Mouse (Mus musculus): ENCODE results near the gene Gm9999. TPM values are rescaled to one million over a fixed set of nuclear protein-coding genes. Genes with fewer than 3 reads are reported as not detected.

The Gm9999 gene
- total and polyA plus RNA-seq, 2 experiments from 2014 or later, result not detected

GRCm38 (mm10) chr7:47017146-47017545, 33.8 kb downstream of the Gm9999 start:
- 87% methylated on average over 7 of the region's 7 CpGs for WGBS
- H3K4me2 ChIP-seq (ENCODE audit: low read depth, low read length, poor library complexity, severe bottlenecking), result no peak overlapping the region
- DNase-seq (ENCODE audit: low spot score) (no peak), ATAC-seq (ENCODE audit: low FRiP score) (no peak)
- no peak for TF ChIP-seq CTCF (IDR thresholded peaks at IDR 0.05)
- H3K4me3 ChIP-seq (ENCODE audit: low read depth, low read length), result no peak overlapping the region
- H3K36me3 ChIP-seq (ENCODE audit: insufficient read depth, low read length), result no peaks in the 10 kb centered on the region
- H3K9ac ChIP-seq (replicated peaks; ENCODE audit: low read length, poor library complexity, severe bottlenecking), result no peak overlapping the region
- no peaks in the 10 kb centered on the region for H3K4me1 ChIP-seq (ENCODE audit: insufficient read depth, low read length)
- H3K9me3 ChIP-seq (ENCODE audit: low read length), result no peaks in the 10 kb centered on the region
- no peak overlapping the region for H3K27ac ChIP-seq (ENCODE audit: low read depth, low read length)
- H3K27me3 ChIP-seq (ENCODE audit: insufficient read depth, low read length), result 0 out of 2 replicates have a peak, but pooled peaks cover 3% of the 10 kb centered on the region

GRCm38 (mm10) chr7:47019641-47020040, 36.3 kb downstream of the Gm9999 start:
- no peaks in the 10 kb centered on the region for H3K9me3 ChIP-seq (ENCODE audit: low read length)
- H3K27ac ChIP-seq (ENCODE audit: low read depth, low read length), result no peak overlapping the region
- no peak for TF ChIP-seq CTCF (IDR thresholded peaks at IDR 0.05)
- WGBS, result 55% methylated on average over 5 of the region's 5 CpGs
- no peaks in the 10 kb centered on the region for H3K36me3 ChIP-seq (ENCODE audit: insufficient read depth, low read length)
- H3K9ac ChIP-seq (replicated peaks; ENCODE audit: low read length, poor library complexity, severe bottlenecking), result no peak overlapping the region
- ATAC-seq (ENCODE audit: low FRiP score) (no peak), DNase-seq (ENCODE audit: low spot score) (no peak)
- 0 out of 2 replicates have a peak, but pooled peaks cover 3% of the 10 kb centered on the region for H3K27me3 ChIP-seq (ENCODE audit: insufficient read depth, low read length)
- H3K4me3 ChIP-seq (ENCODE audit: low read depth, low read length), result no peak overlapping the region
- no peaks in the 10 kb centered on the region for H3K4me1 ChIP-seq (ENCODE audit: insufficient read depth, low read length)
- H3K4me2 ChIP-seq (ENCODE audit: low read depth, low read length, poor library complexity, severe bottlenecking), result no peak overlapping the region

GRCm38 (mm10) chr7:47020956-47021355, 37.6 kb downstream of the Gm9999 start:
- Histone ChIP-seq H3K4me3 (ENCODE audit: low read depth, low read length) (no peak overlapping the region), H3K4me2 (ENCODE audit: low read depth, low read length, poor library complexity, severe bottlenecking) (no peak overlapping the region), H3K27ac (ENCODE audit: low read depth, low read length) (no peak overlapping the region), H3K4me1 (ENCODE audit: insufficient read depth, low read length) (no peaks in the 10 kb centered on the region), H3K9me3 (ENCODE audit: low read length) (no peaks in the 10 kb centered on the region), H3K9ac (replicated peaks; ENCODE audit: low read length, poor library complexity, severe bottlenecking) (no peak overlapping the region), H3K36me3 (ENCODE audit: insufficient read depth, low read length) (no peaks in the 10 kb centered on the region), H3K27me3 (ENCODE audit: insufficient read depth, low read length) (0 out of 2 replicates have a peak, but pooled peaks cover 3% of the 10 kb centered on the region)
- WGBS, result 19% methylated on average over 8 of the region's 8 CpGs
- no peak for ATAC-seq (ENCODE audit: low FRiP score)
- TF ChIP-seq CTCF (IDR thresholded peaks at IDR 0.05), result no peak
- no peak for DNase-seq (ENCODE audit: low spot score)

GRCm38 (mm10) chr7:47022482-47022881, 39.1 kb downstream of the Gm9999 start:
- Histone ChIP-seq H3K9ac (replicated peaks; ENCODE audit: low read length, poor library complexity, severe bottlenecking) (no peak overlapping the region), H3K9me3 (ENCODE audit: low read length) (no peaks in the 10 kb centered on the region), H3K36me3 (ENCODE audit: insufficient read depth, low read length) (no peaks in the 10 kb centered on the region), H3K4me3 (ENCODE audit: low read depth, low read length) (no peak overlapping the region), H3K27ac (ENCODE audit: low read depth, low read length) (no peak overlapping the region), H3K27me3 (ENCODE audit: insufficient read depth, low read length) (0 out of 2 replicates have a peak, but pooled peaks cover 3% of the 10 kb centered on the region), H3K4me2 (ENCODE audit: low read depth, low read length, poor library complexity, severe bottlenecking) (no peak overlapping the region), H3K4me1 (ENCODE audit: insufficient read depth, low read length) (no peaks in the 10 kb centered on the region)
- no peak for TF ChIP-seq CTCF (IDR thresholded peaks at IDR 0.05)
- ATAC-seq (ENCODE audit: low FRiP score), result no peak
- 80% methylated on average over 8 of the region's 8 CpGs for WGBS
- DNase-seq (ENCODE audit: low spot score), result no peak

- TF ChIP-seq CTCF (IDR thresholded peaks at IDR 0.05), result peak; percentile 89
- Histone ChIP-seq H3K4me2 (ENCODE audit: low read depth, low read length, poor library complexity, severe bottlenecking) (no peak overlapping the region), H3K9ac (replicated peaks; ENCODE audit: low read length, poor library complexity, severe bottlenecking) (no peak overlapping the region), H3K27ac (ENCODE audit: low read depth, low read length) (no peak overlapping the region), H3K4me3 (ENCODE audit: low read depth, low read length) (no peak overlapping the region), H3K27me3 (ENCODE audit: insufficient read depth, low read length) (0 out of 2 replicates have a peak, but pooled peaks cover 3% of the 10 kb centered on the region), H3K4me1 (ENCODE audit: insufficient read depth, low read length) (no peaks in the 10 kb centered on the region), H3K9me3 (ENCODE audit: low read length) (no peaks in the 10 kb centered on the region), H3K36me3 (ENCODE audit: insufficient read depth, low read length) (no peaks in the 10 kb centered on the region)
- DNase-seq (ENCODE audit: low spot score) (peak; percentile 76), ATAC-seq (ENCODE audit: low FRiP score) (0 out of 2 replicates have a peak, but pooled peaks have one; percentile 70)
- 12% methylated on average over 6 of the region's 6 CpGs for WGBS
Observed at GRCm38 (mm10) chr7:47023530-47023929, 40.1 kb downstream of the Gm9999 start.

- H3K27me3 ChIP-seq (ENCODE audit: insufficient read depth, low read length), result 0 out of 2 replicates have a peak, but pooled peaks cover 3% of the 10 kb centered on the region
- H3K4me3 ChIP-seq (ENCODE audit: low read depth, low read length), result no peak overlapping the region
- no peak overlapping the region for H3K4me2 ChIP-seq (ENCODE audit: low read depth, low read length, poor library complexity, severe bottlenecking)
- no peak overlapping the region for H3K9ac ChIP-seq (replicated peaks; ENCODE audit: low read length, poor library complexity, severe bottlenecking)
- no peaks in the 10 kb centered on the region for H3K36me3 ChIP-seq (ENCODE audit: insufficient read depth, low read length)
- no peak for ATAC-seq (ENCODE audit: low FRiP score)
- no peaks in the 10 kb centered on the region for H3K9me3 ChIP-seq (ENCODE audit: low read length)
- no peak for TF ChIP-seq CTCF (IDR thresholded peaks at IDR 0.05)
- 89% methylated on average over 7 of the region's 7 CpGs for WGBS
- H3K27ac ChIP-seq (ENCODE audit: low read depth, low read length), result no peak overlapping the region
- DNase-seq (ENCODE audit: low spot score), result no peak
- no peaks in the 10 kb centered on the region for H3K4me1 ChIP-seq (ENCODE audit: insufficient read depth, low read length)
Observed at GRCm38 (mm10) chr7:47024454-47024853, 41.1 kb downstream of the Gm9999 start.

All from midbrain, postnatal 0 days (tissue).